In the genomic region with DNA sequence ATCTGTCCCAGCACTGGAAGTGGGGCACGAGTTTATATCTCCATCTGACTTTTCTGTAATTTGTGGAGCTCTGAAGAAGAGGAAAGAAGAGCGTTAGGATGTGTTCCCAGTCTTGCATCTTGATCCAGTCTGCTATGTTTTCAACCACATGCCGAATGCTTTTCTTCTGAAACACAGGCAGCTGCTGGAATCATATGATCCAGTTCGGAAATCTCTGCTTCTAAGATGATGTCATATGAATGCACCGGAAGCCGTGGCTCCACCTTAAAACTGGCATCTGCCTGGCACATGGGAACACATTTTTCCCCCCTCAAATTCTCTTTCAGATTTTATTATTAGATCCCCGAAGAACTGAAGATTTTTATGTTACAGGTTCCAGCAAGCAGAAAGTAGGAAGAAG, we compare ENCODE assay signal across 26 mouse cellular contexts. TPM values are rescaled to one million over a fixed set of nuclear protein-coding genes. Genes with fewer than 3 reads are reported as not detected.
DNase-seq lines count a peak whose midpoint lies in the region; TF ChIP-seq lines count a peak whose summit lies in the region.
"Had no signal": no experiment of that assay in that cellular context is flagged by ENCODE, and none has a peak within 500 bp of the region (broad histone marks: within the 10 kb centered on the region; RNA-seq: fewer than 3 reads in every experiment).

No protein-coding gene starts in this region.

- peak; percentile 72 for DNase-seq in heart, adult 11 months
- DNase-seq in heart, postnatal 25 days (ENCODE audit: low spot score), result no peak
- no peak for DNase-seq in MN1 (ENCODE audit: low spot score)
- DNase-seq in thymus, postnatal 0 days (ENCODE audit: low spot score), result no peak
- DNase-seq in B cell, adult 2 months, result no peak
- DNase-seq: adrenal gland, adult 8-10 months; adrenal gland, postnatal 36 days; cerebellum, adult 11 months; cerebellum, adult 2 months; cerebellum, adult 9-11 months; cerebellum, postnatal 25 days; gastrocnemius, postnatal 10 days; gastrocnemius, postnatal 36 days; heart, postnatal 10 days; heart, postnatal 4 days; kidney, adult 18-20 months had no signal

- peak overlapping the region; percentile 54; the same call in 1 of the 2 replicates for H3K27ac ChIP-seq in embryonic fibroblast, embryonic 13.5 days (ENCODE audit: insufficient read depth, low read length)
- H3K27ac ChIP-seq: embryonic facial prominence, embryonic 13.5 days; forebrain, embryonic 12.5 days; heart, embryonic 15.5 days; hindbrain, embryonic 14.5 days; hindbrain, postnatal 0 days had no signal

- H3K4me3 ChIP-seq in C2C12 (ENCODE audit: insufficient read depth, poor library complexity, severe bottlenecking), result no peak overlapping the region
- no peak overlapping the region for H3K4me3 ChIP-seq in embryonic fibroblast, embryonic 13.5 days (ENCODE audit: insufficient read depth, low read length)
- H3K4me3 ChIP-seq: embryonic facial prominence, embryonic 13.5 days; forebrain, embryonic 12.5 days; heart, embryonic 12.5 days; heart, embryonic 15.5 days had no signal

- H3ac ChIP-seq in C2C12 (ENCODE audit: control insufficient read depth, insufficient read length, low read depth), result no peak overlapping the region

- peaks cover 3% of the 10 kb centered on the region for H3K4me1 ChIP-seq in embryonic fibroblast, embryonic 13.5 days (ENCODE audit: control insufficient read depth, insufficient read depth, low read length)

- no peaks in the 10 kb centered on the region for H3K27me3 ChIP-seq in C2C12 (ENCODE audit: control insufficient read depth, insufficient read depth, insufficient read length)
- H3K27me3 ChIP-seq: CH12.LX; embryonic facial prominence, embryonic 13.5 days; heart, embryonic 15.5 days had no signal

- no peaks in the 10 kb centered on the region for H3K79me3 ChIP-seq in C2C12 (ENCODE audit: low read depth)

- H3K36me3 ChIP-seq in C2C12 (ENCODE audit: control insufficient read depth, insufficient read depth), result no peaks in the 10 kb centered on the region
- H3K36me3 ChIP-seq: embryonic facial prominence, embryonic 13.5 days; forebrain, embryonic 12.5 days; heart, embryonic 15.5 days had no signal

- no peak for TF ChIP-seq CTCF in C2C12 (IDR thresholded peaks at IDR 0.05; ENCODE audit: control insufficient read depth, insufficient read depth, insufficient read length)
- no peak for TF ChIP-seq CTCF in embryonic fibroblast, embryonic 13.5 days (IDR thresholded peaks at IDR 0.05; ENCODE audit: borderline replicate concordance, insufficient read depth, low read length)

- H3K79me2 ChIP-seq in C2C12 (ENCODE audit: control insufficient read depth, insufficient read depth), result no peaks in the 10 kb centered on the region

- intact Hi-C loops in heart, postnatal 25 days (cut with DNase I), result loop anchor here (2.0 to 10.0 kb wide), 3 partner anchors 16 to 220 kb away; partner anchors contain the start of gene Ccnj

- no peak for TF ChIP-seq POLR2A in embryonic fibroblast, embryonic 13.5 days (IDR thresholded peaks at IDR 0.05; ENCODE audit: low read depth, low read length)

TF ChIP-seq in C2C12, 6 proteins besides CTCF, POLR2A, EP300 and RAD21:
- TF ChIP-seq MYOD1 (IDR thresholded peaks at IDR 0.05; ENCODE audit: control insufficient read depth, insufficient read length, low read depth) (peak; percentile 45), FOSL1 (IDR thresholded peaks at IDR 0.05; ENCODE audit: insufficient read depth, low read length, poor library complexity, severe bottlenecking) (no peak), MYOG (IDR thresholded peaks at IDR 0.05; ENCODE audit: control insufficient read depth, extremely low read depth, insufficient read length) (no peak), USF1 (IDR thresholded peaks at IDR 0.05; ENCODE audit: low read depth) (no peak), CEBPB (IDR thresholded peaks at IDR 0.05; ENCODE audit: low read depth) (no peak), MAX (IDR thresholded peaks at IDR 0.05) (no peak)

RNA-seq across cellular contexts. Expression of gene Entpd1, which starts 2.6 kb away (rescaled TPM):
- 10 to 100 TPM; 29.9 to 30.3 TPM for total RNA-seq in heart, postnatal 25 days (2021)
- polyA plus RNA-seq in C2C12 (2012; fragmentation: generic; extraction: Trizol), result not detected
- 0.97 and 3.2 TPM in 2 replicates for polyA plus RNA-seq in embryonic fibroblast, embryonic 13.5 days (2011; ENCODE audit: insufficient read length, low read depth, missing spikeins)
- polyA plus RNA-seq in thymus, postnatal 0 days (2015; fragmentation: Nextera tagmentation; extraction: Ambion mirVana), result 6.6 and 7.4 TPM in 2 replicates
- polyA plus RNA-seq: G1E had no signal

RNA-seq across cellular contexts. Expression of gene Tctn3, which starts 2.8 kb away (rescaled TPM):
- 1 to 10 TPM; 6.3 to 8.9 TPM for total RNA-seq in heart, postnatal 25 days (2021)
- polyA plus RNA-seq in C2C12 (2012; fragmentation: generic; extraction: Trizol), result 3.1 TPM
- 7.2 and 8.4 TPM in 2 replicates for polyA plus RNA-seq in embryonic fibroblast, embryonic 13.5 days (2011; ENCODE audit: insufficient read length, low read depth, missing spikeins)
- 4.4 and 4.5 TPM in 2 replicates for polyA plus RNA-seq in thymus, postnatal 0 days (2015; fragmentation: Nextera tagmentation; extraction: Ambion mirVana)

RNA-seq across cellular contexts. Expression of gene Aldh18a1, which starts 26.5 kb away (rescaled TPM):
- 1 to 10 TPM; 7.0 to 7.3 TPM for total RNA-seq in heart, postnatal 25 days (2021)
- polyA plus RNA-seq in C2C12 (2012; fragmentation: generic; extraction: Trizol), result 59.5 TPM
- polyA plus RNA-seq in embryonic fibroblast, embryonic 13.5 days (2011; ENCODE audit: insufficient read length, low read depth, missing spikeins), result 118 and 166 TPM in 2 replicates
- polyA plus RNA-seq in thymus, postnatal 0 days (2015; fragmentation: Nextera tagmentation; extraction: Ambion mirVana), result 28.2 and 36.1 TPM in 2 replicates
